ENCODE assay signal across 8 mouse cellular contexts in genomic region chr2:112239935-112240721, GRCm38 (mm10). TPM values are rescaled to one million over a fixed set of nuclear protein-coding genes. Genes with fewer than 3 reads are reported as not detected.
DNase-seq lines count a peak whose midpoint lies in the region; ATAC-seq and TF ChIP-seq lines count a peak whose summit lies in the region.

No protein-coding gene starts in this region.

- peak overlapping the region; percentile 86 for H3K4me3 ChIP-seq in heart, embryonic 10.5 days
- H3K4me3 ChIP-seq in embryonic facial prominence, embryonic 11.5 days (ENCODE audit: low read depth, low read length): peak overlapping the region; percentile 69
- peak overlapping the region; percentile 95 for H3K4me3 ChIP-seq in hindbrain, embryonic 15.5 days
- H3K4me3 ChIP-seq in liver, embryonic 16.5 days (ENCODE audit: low read depth, low read length): peak overlapping the region; percentile 87
- peak overlapping the region; percentile 83 for H3K4me3 ChIP-seq in neural tube, embryonic 14.5 days (ENCODE audit: low read depth, low read length)

- CTCF ChIA-PET in Patski (lab: Charles Lee): interaction anchor here (0.7 to 3.1 kb wide), 5 partner anchors 10 to 121 kb away, joined by 3 to 9 read pairs (median 4); no protein-coding TSS in a partner anchor

- H3K4me1 ChIP-seq in heart, embryonic 10.5 days: peaks cover 29% of the 10 kb centered on the region
- H3K4me1 ChIP-seq in embryonic facial prominence, embryonic 11.5 days (ENCODE audit: control insufficient read depth, insufficient read depth, low read length): no peaks in the 10 kb centered on the region; the same call in 1 of the 2 replicates
- H3K4me1 ChIP-seq in hindbrain, embryonic 15.5 days (replicated peaks): peaks cover 15% of the 10 kb centered on the region
- H3K4me1 ChIP-seq in liver, embryonic 16.5 days (ENCODE audit: control insufficient read depth, low read depth, low read length): peaks cover 12% of the 10 kb centered on the region
- 0 out of 2 replicates have a peak, but pooled peaks cover 4% of the 10 kb centered on the region for H3K4me1 ChIP-seq in neural tube, embryonic 14.5 days (ENCODE audit: control insufficient read depth, insufficient read depth, low read length)

- in situ Hi-C loops in Patski (cut with MboI; ENCODE audit: low pct_unique_long_range_greater_than_20kb): no loop called here

- H3K9me3 ChIP-seq in heart, embryonic 10.5 days: no peaks in the 10 kb centered on the region
- H3K9me3 ChIP-seq in embryonic facial prominence, embryonic 11.5 days (replicated peaks; ENCODE audit: control insufficient read depth, low read length): no peaks in the 10 kb centered on the region
- H3K9me3 ChIP-seq in hindbrain, embryonic 15.5 days: no peaks in the 10 kb centered on the region
- no peaks in the 10 kb centered on the region for H3K9me3 ChIP-seq in liver, embryonic 16.5 days (replicated peaks; ENCODE audit: control insufficient read depth, low read length)
- no peaks in the 10 kb centered on the region for H3K9me3 ChIP-seq in neural tube, embryonic 14.5 days (ENCODE audit: control insufficient read depth, low read length)

- TF ChIP-seq CTCF in Patski (IDR thresholded peaks at IDR 0.05): no peak

- POLR2A ChIA-PET in Patski (lab: Charles Lee): interaction anchor here (0.6 to 0.7 kb wide), 3 partner anchors 14 to 100 kb away, joined by 4 to 5 read pairs (median 5); no protein-coding TSS in a partner anchor

- under 1% methylated on average over 28 of the region's 28 CpGs for WGBS in heart, embryonic 10.5 days
- under 1% methylated on average over 25 of the region's 28 CpGs for WGBS in embryonic facial prominence, embryonic 11.5 days
- WGBS in hindbrain, embryonic 15.5 days: 1% methylated on average over 27 of the region's 28 CpGs
- WGBS in liver, embryonic 16.5 days (ENCODE audit: insufficient replicate concordance): under 1% methylated on average over 27 of the region's 28 CpGs
- under 1% methylated on average over 26 of the region's 28 CpGs for WGBS in neural tube, embryonic 14.5 days

- peak; percentile 34 for ATAC-seq in Patski
- ATAC-seq in embryonic facial prominence, embryonic 11.5 days (replicated peaks; ENCODE audit: insufficient number of reproducible peaks, low FRiP score, low TSS enrichment, low read depth): peak; percentile 64
- ATAC-seq in hindbrain, embryonic 15.5 days (ENCODE audit: low FRiP score, low read depth): peak; percentile 66
- no peak for ATAC-seq in liver, embryonic 16.5 days (ENCODE audit: low read depth)
- peak; percentile 70 for ATAC-seq in neural tube, embryonic 14.5 days (ENCODE audit: low read depth)

- H3K36me3 ChIP-seq in heart, embryonic 10.5 days: peaks cover 20% of the 10 kb centered on the region
- H3K36me3 ChIP-seq in embryonic facial prominence, embryonic 11.5 days (replicated peaks; ENCODE audit: control insufficient read depth, insufficient read depth, low read depth, low read length): no peaks in the 10 kb centered on the region
- peaks cover 18% of the 10 kb centered on the region for H3K36me3 ChIP-seq in hindbrain, embryonic 15.5 days
- H3K36me3 ChIP-seq in liver, embryonic 16.5 days (ENCODE audit: control insufficient read depth, insufficient read depth): no peaks in the 10 kb centered on the region
- no peaks in the 10 kb centered on the region for H3K36me3 ChIP-seq in neural tube, embryonic 14.5 days (ENCODE audit: control insufficient read depth, insufficient read depth, low read length)

- no peak for DNase-seq in heart, embryonic 10.5 days (ENCODE audit: low spot score)
- no peak for DNase-seq in heart, postnatal 25 days (ENCODE audit: low spot score)
- no peak for DNase-seq in Patski (ENCODE audit: low read depth, low spot score)
- peak; percentile 50 for DNase-seq in embryonic facial prominence, embryonic 11.5 days (ENCODE audit: low spot score)
- no peak for DNase-seq in urinary bladder, postnatal 10 days (ENCODE audit: low spot score)

- H3K27me3 ChIP-seq in heart, embryonic 10.5 days (ENCODE audit: insufficient read depth, poor library complexity, severe bottlenecking): 0 out of 2 replicates have a peak, but pooled peaks cover 5% of the 10 kb centered on the region
- H3K27me3 ChIP-seq in Patski: no peaks in the 10 kb centered on the region
- no peaks in the 10 kb centered on the region for H3K27me3 ChIP-seq in embryonic facial prominence, embryonic 11.5 days (ENCODE audit: control insufficient read depth, insufficient read depth, low read length)
- H3K27me3 ChIP-seq in hindbrain, embryonic 15.5 days: no peaks in the 10 kb centered on the region
- peaks cover 13% of the 10 kb centered on the region for H3K27me3 ChIP-seq in liver, embryonic 16.5 days (ENCODE audit: control insufficient read depth, insufficient read depth, low read depth, low read length)
- H3K27me3 ChIP-seq in neural tube, embryonic 14.5 days (ENCODE audit: control insufficient read depth, insufficient read depth, low read length): no peaks in the 10 kb centered on the region

- peak overlapping the region; percentile 90 for H3K4me2 ChIP-seq in embryonic facial prominence, embryonic 11.5 days (ENCODE audit: low read depth, low read length)
- H3K4me2 ChIP-seq in hindbrain, embryonic 15.5 days: peak overlapping the region; percentile 86
- peak overlapping the region; percentile 98 for H3K4me2 ChIP-seq in liver, embryonic 16.5 days (ENCODE audit: low read depth, low read length)
- H3K4me2 ChIP-seq in neural tube, embryonic 14.5 days (ENCODE audit: low read depth, low read length): peak overlapping the region; percentile 84

- H3K9ac ChIP-seq in embryonic facial prominence, embryonic 11.5 days (replicated peaks; ENCODE audit: low read length): peak overlapping the region; percentile 87
- H3K9ac ChIP-seq in hindbrain, embryonic 15.5 days: peak overlapping the region; percentile 96
- peak overlapping the region; percentile 82 for H3K9ac ChIP-seq in liver, embryonic 16.5 days (ENCODE audit: low read depth, low read length)
- H3K9ac ChIP-seq in neural tube, embryonic 14.5 days (replicated peaks; ENCODE audit: low read depth, low read length): peak overlapping the region; percentile 93

- H3K27ac ChIP-seq in heart, embryonic 10.5 days: peak overlapping the region; percentile 96
- peak overlapping the region; percentile 86 for H3K27ac ChIP-seq in embryonic facial prominence, embryonic 11.5 days (replicated peaks; ENCODE audit: low read depth, low read length)
- H3K27ac ChIP-seq in hindbrain, embryonic 15.5 days (replicated peaks): peak overlapping the region; percentile 98
- no peak overlapping the region for H3K27ac ChIP-seq in liver, embryonic 16.5 days (ENCODE audit: low read length)
- peak overlapping the region; percentile 96 for H3K27ac ChIP-seq in neural tube, embryonic 14.5 days (ENCODE audit: low read depth, low read length)

- intact Hi-C loops in heart, postnatal 25 days (cut with DNase I): loop anchor here (1.0 to 10.0 kb wide), 3 partner anchors 21 to 247 kb away; partner anchors contain the start of gene Nop10

RNA-seq across cellular contexts. Expression of gene Lpcat4, which starts 0.9 kb away (rescaled TPM):
- 22.0 and 23.0 TPM in 2 replicates for polyA plus RNA-seq in heart, embryonic 10.5 days (2016; fragmentation: Nextera tagmentation; extraction: Ambion mirVana)
- total RNA-seq in heart, postnatal 25 days (2021): 1 to 10 TPM; 2.6 to 3.3 TPM
- 46.9 TPM for polyA plus RNA-seq in Patski (2021)
- 10.5 and 11.8 TPM in 2 replicates for polyA plus RNA-seq in embryonic facial prominence, embryonic 11.5 days (2014; fragmentation: Nextera tagmentation; extraction: Ambion mirVana)
- polyA plus RNA-seq in hindbrain, embryonic 15.5 days (2015; fragmentation: Nextera tagmentation; extraction: Ambion mirVana): 24.4 and 27.4 TPM in 2 replicates
- 1.5 and 2.2 TPM in 2 replicates for polyA plus RNA-seq in liver, embryonic 16.5 days (2015; fragmentation: Nextera tagmentation; extraction: Ambion mirVana)
- 22.4 and 26.1 TPM in 2 replicates for polyA plus RNA-seq in neural tube, embryonic 14.5 days (2014; fragmentation: Nextera tagmentation; extraction: Ambion mirVana)

RNA-seq across cellular contexts. Expression of gene Nutm1, which starts 19.0 kb away (rescaled TPM):
- 0.04 and 0.07 TPM in 2 replicates for polyA plus RNA-seq in heart, embryonic 10.5 days (2016; fragmentation: Nextera tagmentation; extraction: Ambion mirVana)
- not detected for total RNA-seq in heart, postnatal 25 days (2021)
- polyA plus RNA-seq in Patski (2021): 0.10 TPM
- 0.06 TPM in 1 of 2 replicates, not detected in the other for polyA plus RNA-seq in embryonic facial prominence, embryonic 11.5 days (2014; fragmentation: Nextera tagmentation; extraction: Ambion mirVana)
- polyA plus RNA-seq in hindbrain, embryonic 15.5 days (2015; fragmentation: Nextera tagmentation; extraction: Ambion mirVana): 0.04 and 0.05 TPM in 2 replicates
- not detected in 2 replicates for polyA plus RNA-seq in liver, embryonic 16.5 days (2015; fragmentation: Nextera tagmentation; extraction: Ambion mirVana)
- 0.09 TPM in 1 of 2 replicates, not detected in the other for polyA plus RNA-seq in neural tube, embryonic 14.5 days (2014; fragmentation: Nextera tagmentation; extraction: Ambion mirVana)

RNA-seq across cellular contexts. Expression of gene Nop10, which starts 21.6 kb away (rescaled TPM):
- polyA plus RNA-seq in heart, embryonic 10.5 days (2016; fragmentation: Nextera tagmentation; extraction: Ambion mirVana): 188 and 206 TPM in 2 replicates
- total RNA-seq in heart, postnatal 25 days (2021): 10 to 100 TPM; 62.2 to 64.3 TPM
- polyA plus RNA-seq in Patski (2021): 55.3 TPM
- 181 and 189 TPM in 2 replicates for polyA plus RNA-seq in embryonic facial prominence, embryonic 11.5 days (2014; fragmentation: Nextera tagmentation; extraction: Ambion mirVana)
- 180 and 199 TPM in 2 replicates for polyA plus RNA-seq in hindbrain, embryonic 15.5 days (2015; fragmentation: Nextera tagmentation; extraction: Ambion mirVana)
- 102 and 116 TPM in 2 replicates for polyA plus RNA-seq in liver, embryonic 16.5 days (2015; fragmentation: Nextera tagmentation; extraction: Ambion mirVana)
- polyA plus RNA-seq in neural tube, embryonic 14.5 days (2014; fragmentation: Nextera tagmentation; extraction: Ambion mirVana): 156 and 185 TPM in 2 replicates

RNA-seq across cellular contexts. Expression of gene Slc12a6, which starts 25.5 kb away (rescaled TPM):
- 9.5 and 10.4 TPM in 2 replicates for polyA plus RNA-seq in heart, embryonic 10.5 days (2016; fragmentation: Nextera tagmentation; extraction: Ambion mirVana)
- total RNA-seq in heart, postnatal 25 days (2021): 10 to 100 TPM; 34.9 to 37.3 TPM
- polyA plus RNA-seq in Patski (2021): 25.5 TPM
- 10.3 and 10.4 TPM in 2 replicates for polyA plus RNA-seq in embryonic facial prominence, embryonic 11.5 days (2014; fragmentation: Nextera tagmentation; extraction: Ambion mirVana)
- polyA plus RNA-seq in hindbrain, embryonic 15.5 days (2015; fragmentation: Nextera tagmentation; extraction: Ambion mirVana): 16.4 and 16.9 TPM in 2 replicates
- 4.4 and 5.3 TPM in 2 replicates for polyA plus RNA-seq in liver, embryonic 16.5 days (2015; fragmentation: Nextera tagmentation; extraction: Ambion mirVana)
- 26.9 and 28.7 TPM in 2 replicates for polyA plus RNA-seq in neural tube, embryonic 14.5 days (2014; fragmentation: Nextera tagmentation; extraction: Ambion mirVana)

RNA-seq across cellular contexts. Expression of gene Gm21985, which starts 26.0 kb away (rescaled TPM):
- not detected in 2 replicates for polyA plus RNA-seq in heart, embryonic 10.5 days (2016; fragmentation: Nextera tagmentation; extraction: Ambion mirVana)
- under 1 TPM; 0.55 to 0.59 TPM for total RNA-seq in heart, postnatal 25 days (2021)
- 0.06 TPM for polyA plus RNA-seq in Patski (2021)
- not detected in 2 replicates for polyA plus RNA-seq in embryonic facial prominence, embryonic 11.5 days (2014; fragmentation: Nextera tagmentation; extraction: Ambion mirVana)
- not detected in 2 replicates for polyA plus RNA-seq in hindbrain, embryonic 15.5 days (2015; fragmentation: Nextera tagmentation; extraction: Ambion mirVana)
- not detected in 2 replicates for polyA plus RNA-seq in liver, embryonic 16.5 days (2015; fragmentation: Nextera tagmentation; extraction: Ambion mirVana)
- polyA plus RNA-seq in neural tube, embryonic 14.5 days (2014; fragmentation: Nextera tagmentation; extraction: Ambion mirVana): not detected in 2 replicates
